In the genomic region with DNA sequence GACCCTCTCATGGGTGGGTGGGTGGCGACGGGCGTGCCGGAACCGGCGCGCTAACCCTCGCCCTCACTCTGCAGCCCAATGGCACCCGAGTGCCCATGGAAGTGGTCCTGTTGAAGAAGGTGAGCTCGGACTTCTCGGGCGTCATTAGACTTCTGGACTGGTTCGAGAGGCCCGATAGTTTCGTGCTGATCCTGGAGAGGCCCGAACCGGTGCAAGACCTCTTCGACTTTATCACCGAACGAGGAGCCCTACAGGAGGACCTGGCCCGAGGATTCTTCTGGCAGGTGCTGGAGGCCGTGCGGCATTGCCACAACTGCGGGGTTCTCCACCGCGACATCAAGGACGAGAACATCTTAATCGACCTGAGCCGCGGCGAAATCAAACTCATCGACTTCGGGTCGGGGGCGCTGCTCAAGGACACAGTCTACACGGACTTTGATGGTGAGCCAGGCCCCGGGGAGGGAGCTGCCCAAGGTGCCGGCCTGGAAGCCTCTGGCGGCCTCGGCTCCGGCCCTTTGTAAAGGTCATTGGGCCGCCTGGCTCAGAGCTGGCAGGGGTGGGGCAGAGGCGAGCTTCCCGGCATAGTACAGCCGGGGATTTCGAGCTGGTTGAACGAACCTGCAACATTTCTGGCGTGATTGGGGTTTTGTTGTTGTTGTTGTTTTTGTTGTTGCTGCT, we compare ENCODE assay signal across 8 mouse cellular contexts. TPM values are rescaled to one million over a fixed set of nuclear protein-coding genes. Genes with fewer than 3 reads are reported as not detected.
A peak's percentile ranks its signal among the peaks of the same experiment; 100 is the strongest.
DNase-seq lines count a peak whose midpoint lies in the region; ATAC-seq and TF ChIP-seq lines count a peak whose summit lies in the region.

No protein-coding gene starts in this region.

- WGBS in spleen, adult 2 months, result under 1% methylated on average over 48 of the region's 48 CpGs
- WGBS in intestine, embryonic 14.5 days, result under 1% methylated on average over 48 of the region's 48 CpGs
- WGBS in limb, embryonic 15.5 days, result under 1% methylated on average over 48 of the region's 48 CpGs

- peaks cover 16% of the 10 kb centered on the region for H3K36me3 ChIP-seq in spleen, adult 2 months (ENCODE audit: control insufficient read depth, insufficient read depth, low read length)
- peaks cover 16% of the 10 kb centered on the region for H3K36me3 ChIP-seq in intestine, embryonic 14.5 days (ENCODE audit: control insufficient read depth, insufficient read depth, low read length)
- peaks cover 13% of the 10 kb centered on the region for H3K36me3 ChIP-seq in limb, embryonic 15.5 days
- H3K36me3 ChIP-seq in myocyte (ENCODE audit: control insufficient read depth, insufficient read depth), result peaks cover 8% of the 10 kb centered on the region

- H3K4me3 ChIP-seq in spleen, adult 2 months (ENCODE audit: extremely low read depth, insufficient read depth, insufficient read length), result peak overlapping the region; percentile 93
- H3K4me3 ChIP-seq in intestine, embryonic 14.5 days (ENCODE audit: low read depth, low read length), result peak overlapping the region; percentile 70
- H3K4me3 ChIP-seq in limb, embryonic 15.5 days, result peak overlapping the region; percentile 97
- H3K4me3 ChIP-seq in myocyte, result peak overlapping the region; percentile 83

- H3K79me2 ChIP-seq in myocyte (ENCODE audit: control insufficient read depth, insufficient read depth), result no peaks in the 10 kb centered on the region

- peak overlapping the region; percentile 85 for H3K9ac ChIP-seq in intestine, embryonic 14.5 days (ENCODE audit: low read length)
- H3K9ac ChIP-seq in limb, embryonic 15.5 days, result peak overlapping the region; percentile 87

- peaks cover 17% of the 10 kb centered on the region for H3K4me1 ChIP-seq in spleen, adult 2 months (ENCODE audit: control insufficient read depth, insufficient read depth, insufficient read length)
- H3K4me1 ChIP-seq in intestine, embryonic 14.5 days (replicated peaks; ENCODE audit: control insufficient read depth, insufficient read depth, low read length), result peaks cover 11% of the 10 kb centered on the region
- H3K4me1 ChIP-seq in limb, embryonic 15.5 days, result peaks cover 23% of the 10 kb centered on the region

- H3K4me2 ChIP-seq in intestine, embryonic 14.5 days (ENCODE audit: low read length), result peak overlapping the region; percentile 85
- peak overlapping the region; percentile 87 for H3K4me2 ChIP-seq in limb, embryonic 15.5 days
- peak overlapping the region; percentile 93 for H3K4me2 ChIP-seq in myocyte (ENCODE audit: low read depth)

- ATAC-seq in intestine, embryonic 14.5 days (replicated peaks; ENCODE audit: low FRiP score, low TSS enrichment, low read depth), result 0 out of 2 replicates have a peak, but pooled peaks have one; percentile 0
- ATAC-seq in limb, embryonic 15.5 days (ENCODE audit: insufficient number of reproducible peaks, low FRiP score, low TSS enrichment, low read depth), result no peak

- H3K27me3 ChIP-seq in spleen, adult 2 months (ENCODE audit: control insufficient read depth, insufficient read depth, low read length), result no peaks in the 10 kb centered on the region
- no peaks in the 10 kb centered on the region for H3K27me3 ChIP-seq in intestine, embryonic 14.5 days (replicated peaks; ENCODE audit: control insufficient read depth, insufficient read depth, low read length)
- H3K27me3 ChIP-seq in limb, embryonic 15.5 days, result no peaks in the 10 kb centered on the region
- no peaks in the 10 kb centered on the region for H3K27me3 ChIP-seq in myocyte (ENCODE audit: control insufficient read depth, insufficient read depth, insufficient read length)

- DNase-seq in spleen, adult 2 months (ENCODE audit: low read depth in 1 of 2, low spot score in 2 of 2), result peak in 1 of 2 experiments; percentile 32
- no peak for DNase-seq in spleen, adult 12 weeks (ENCODE audit: low spot score)
- peak; percentile 54 to 55 for DNase-seq in cerebellum, postnatal 36 days
- peak; percentile 79 for DNase-seq in gastrocnemius, postnatal 25 days
- peak; percentile 81 for DNase-seq in intestine, embryonic 14.5 days (ENCODE audit: low spot score)
- DNase-seq in testis, postnatal 14 days (ENCODE audit: low spot score), result peak; percentile 67

- peak overlapping the region; percentile 91 for H3K27ac ChIP-seq in spleen, adult 2 months (ENCODE audit: insufficient read depth, low read length)
- H3K27ac ChIP-seq in intestine, embryonic 14.5 days (ENCODE audit: low read depth), result peak overlapping the region; percentile 64
- peak overlapping the region; percentile 90 for H3K27ac ChIP-seq in limb, embryonic 15.5 days

- peak overlapping the region; percentile 69 for H3ac ChIP-seq in myocyte (ENCODE audit: control insufficient read depth, insufficient read length)

- H3K9me3 ChIP-seq in intestine, embryonic 14.5 days (ENCODE audit: control insufficient read depth, low read length), result no peaks in the 10 kb centered on the region
- no peaks in the 10 kb centered on the region for H3K9me3 ChIP-seq in limb, embryonic 15.5 days

- TF ChIP-seq POLR2A in spleen, adult 2 months (IDR thresholded peaks at IDR 0.05; ENCODE audit: low read depth, low read length), result no peak
- no peak for TF ChIP-seq POLR2A in myocyte (IDR thresholded peaks at IDR 0.05; ENCODE audit: insufficient read length, low read depth)

- no peak for TF ChIP-seq CTCF in spleen, adult 2 months (IDR thresholded peaks at IDR 0.05; ENCODE audit: extremely low read depth, insufficient read depth, insufficient read length, insufficient replicate concordance)

TF ChIP-seq in myocyte, 11 proteins besides CTCF, POLR2A, EP300 and RAD21:
- TF ChIP-seq MYOG (IDR thresholded peaks at IDR 0.05; ENCODE audit: control insufficient read depth in 1 of 3, insufficient read depth in 1 of 3, insufficient read length in 2 of 3, low read depth in 2 of 3) (no peak), REST (IDR thresholded peaks at IDR 0.05; ENCODE audit: insufficient read depth, insufficient read length) (no peak), CEBPB (IDR thresholded peaks at IDR 0.05; ENCODE audit: insufficient read depth, poor library complexity, severe bottlenecking) (no peak), SRF (IDR thresholded peaks at IDR 0.05; ENCODE audit: control insufficient read depth, insufficient read length, low read depth) (no peak), MAX (IDR thresholded peaks at IDR 0.05; ENCODE audit: low read depth) (no peak), USF1 (IDR thresholded peaks at IDR 0.05; ENCODE audit: low read depth) (no peak), TCF12 (IDR thresholded peaks at IDR 0.05; ENCODE audit: insufficient read depth, poor library complexity, severe bottlenecking) (no peak), POLR2AphosphoS2 (IDR thresholded peaks at IDR 0.05; ENCODE audit: insufficient read length, low read depth) (no peak), TCF3 (IDR thresholded peaks at IDR 0.05; ENCODE audit: insufficient read length, low read depth) (no peak), MYOD1 (IDR thresholded peaks at IDR 0.05; ENCODE audit: control insufficient read depth in 1 of 3, insufficient read length in 2 of 3, low read depth in 2 of 3) (no peak)

RNA-seq across cellular contexts. Expression of gene Pim1, which starts 1.2 kb away (rescaled TPM):
- polyA plus RNA-seq in spleen, adult 2 months (2012; rRNA removed), result 56.6 and 90.2 TPM in 2 replicates
- total RNA-seq in gastrocnemius, postnatal 25 days (2021), result 10 to 100 TPM; 11.1 to 17.5 TPM
- 13.3 and 13.6 TPM in 2 replicates for polyA plus RNA-seq in intestine, embryonic 14.5 days (2014; fragmentation: Nextera tagmentation; extraction: Ambion mirVana)
- polyA plus RNA-seq in limb, embryonic 15.5 days (2015; fragmentation: Nextera tagmentation; extraction: Ambion mirVana), result 20.0 and 21.6 TPM in 2 replicates
- 16.3 TPM for polyA plus RNA-seq in myocyte (2012; fragmentation: generic; extraction: Trizol)

RNA-seq across cellular contexts. Expression of gene Gm17657, which starts 57.7 kb away (rescaled TPM):
- not detected in 2 replicates for polyA plus RNA-seq in spleen, adult 2 months (2012; rRNA removed)
- total RNA-seq in gastrocnemius, postnatal 25 days (2021), result not detected
- not detected in 2 replicates for polyA plus RNA-seq in intestine, embryonic 14.5 days (2014; fragmentation: Nextera tagmentation; extraction: Ambion mirVana)
- polyA plus RNA-seq in limb, embryonic 15.5 days (2015; fragmentation: Nextera tagmentation; extraction: Ambion mirVana), result not detected in 2 replicates
- polyA plus RNA-seq in myocyte (2012; fragmentation: generic; extraction: Trizol), result not detected

RNA-seq across cellular contexts. Expression of gene Tbc1d22b, which starts 57.9 kb away (rescaled TPM):
- polyA plus RNA-seq in spleen, adult 2 months (2012; rRNA removed), result 15.5 and 17.7 TPM in 2 replicates
- total RNA-seq in gastrocnemius, postnatal 25 days (2021), result 1 to 10 TPM; 8.1 to 8.5 TPM
- polyA plus RNA-seq in intestine, embryonic 14.5 days (2014; fragmentation: Nextera tagmentation; extraction: Ambion mirVana), result 13.9 and 14.0 TPM in 2 replicates
- polyA plus RNA-seq in limb, embryonic 15.5 days (2015; fragmentation: Nextera tagmentation; extraction: Ambion mirVana), result 13.4 and 14.7 TPM in 2 replicates
- 9.0 TPM for polyA plus RNA-seq in myocyte (2012; fragmentation: generic; extraction: Trizol)
